Mouse (Mus musculus): ENCODE measurements around the gene Olfr339. TPM values are rescaled to one million over a fixed set of nuclear protein-coding genes. Genes with fewer than 3 reads are reported as not detected.

Olfr339 gene
- not detected for polyA plus RNA-seq (2017; shearing (Covaris generic))

DNA sequence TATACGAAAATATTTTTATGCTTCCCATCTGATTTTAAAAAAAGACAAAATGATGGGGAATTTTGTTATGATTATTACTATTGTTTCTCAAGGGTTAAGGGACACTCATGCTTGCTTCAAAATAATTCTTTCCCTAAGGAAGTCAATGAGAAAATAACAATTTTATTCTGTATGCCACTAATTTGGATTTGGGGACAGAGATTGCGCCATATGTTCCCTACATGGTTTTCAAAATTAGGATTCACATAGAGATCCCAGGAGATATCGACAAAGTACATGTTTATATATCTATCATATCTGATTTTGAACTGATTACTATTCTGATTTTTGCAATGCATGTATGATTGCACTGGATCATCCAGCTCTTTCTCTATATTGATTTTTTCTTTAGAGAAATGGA is at the start of gene Olfr339:
TSS of gene Olfr339 (plus strand) at position 301 of the 400 bp plus-strand sequence.

DNA sequence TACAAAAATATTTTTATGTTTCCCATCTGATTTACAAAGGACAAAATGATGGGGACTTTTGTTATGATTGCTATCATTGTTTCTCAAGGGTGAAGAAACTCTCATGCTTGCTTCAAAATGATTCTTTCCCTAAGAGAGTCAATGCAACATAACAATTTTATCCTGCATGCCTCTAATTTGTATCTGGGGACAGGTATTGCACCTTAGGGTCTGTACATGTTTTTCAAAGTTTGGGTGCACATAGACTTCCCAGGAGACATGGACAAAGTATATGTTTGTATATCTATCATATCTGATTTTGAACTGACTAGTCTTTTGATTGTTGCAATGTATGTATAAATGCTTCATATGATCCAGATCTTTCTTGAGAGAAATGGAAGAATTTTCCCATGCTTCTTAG is 45.5 kb upstream of the Olfr339 start, which contains the start of gene Olfr338:
TSS of gene Olfr338 (plus strand) at position 301 of the 400 bp plus-strand sequence.

DNA sequence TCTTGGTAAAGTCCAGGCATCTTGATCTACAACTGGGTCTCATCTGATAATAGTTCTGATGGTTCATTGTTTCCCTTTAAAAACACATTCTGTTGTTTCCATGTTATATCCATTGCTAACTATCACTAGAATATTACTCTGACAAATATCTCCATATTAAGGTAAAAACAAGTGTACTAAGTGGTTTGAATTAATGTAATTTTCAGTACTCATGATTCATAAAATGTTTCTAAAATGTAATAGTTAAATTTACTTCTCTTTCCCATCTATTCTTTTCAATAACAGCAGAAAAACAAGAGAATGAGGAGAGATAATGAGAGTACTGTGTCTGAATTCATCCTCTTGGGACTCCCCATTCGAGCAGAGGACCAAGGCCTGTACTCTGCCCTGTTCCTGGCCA is 33.5 kb downstream of the Olfr339 start, which contains the start of gene Olfr340:
TSS of gene Olfr340 (plus strand) at position 301 of the 400 bp plus-strand sequence.

Other genes starting within 250 kb of the Olfr339 start
- 1 to 10 TPM; 2.2 to 2.3 TPM for gene Ptgs1, start 188.5 kb upstream of the Olfr339 start, polyA plus RNA-seq (2017; shearing (Covaris generic))
- gene Olfr338, start 45.4 kb upstream of the Olfr339 start, polyA plus RNA-seq (2017; shearing (Covaris generic)), result under 1 TPM; 0.05 to 0.14 TPM
- not detected for gene Olfr340, start 33.6 kb downstream of the Olfr339 start, polyA plus RNA-seq (2017; shearing (Covaris generic))
- under 1 TPM; 0.07 to 0.12 TPM for gene Olfr341, start 63.5 kb downstream of the Olfr339 start, polyA plus RNA-seq (2017; shearing (Covaris generic))
- gene Olfr342, start 106.1 kb downstream of the Olfr339 start, polyA plus RNA-seq (2017; shearing (Covaris generic)), result not detected
- gene Olfr344, start 147.7 kb downstream of the Olfr339 start, polyA plus RNA-seq (2017; shearing (Covaris generic)), result under 1 TPM in 1 of 2 experiments, not detected in 1; 0.07 TPM
- gene Olfr345, start 221.1 kb downstream of the Olfr339 start, polyA plus RNA-seq (2017; shearing (Covaris generic)), result under 1 TPM in 1 of 2 experiments, not detected in 1; 0.21 TPM